Mouse (Mus musculus) CD4-positive naive resting alpha-beta T cell, adult 76 days (primary cell): ENCODE measurements around the gene Pdlim3. TPM values are rescaled to one million over a fixed set of nuclear protein-coding genes. Genes with fewer than 3 reads are reported as not detected.

ENCODE experiments used
- total RNA-seq: library from RNA; stranded (reverse); gene quantifications from one replicate; pipeline ENCODE4 v1.2.4, GENCODE M21; 2023

Pdlim3 gene
- total RNA-seq: not detected

DNA sequence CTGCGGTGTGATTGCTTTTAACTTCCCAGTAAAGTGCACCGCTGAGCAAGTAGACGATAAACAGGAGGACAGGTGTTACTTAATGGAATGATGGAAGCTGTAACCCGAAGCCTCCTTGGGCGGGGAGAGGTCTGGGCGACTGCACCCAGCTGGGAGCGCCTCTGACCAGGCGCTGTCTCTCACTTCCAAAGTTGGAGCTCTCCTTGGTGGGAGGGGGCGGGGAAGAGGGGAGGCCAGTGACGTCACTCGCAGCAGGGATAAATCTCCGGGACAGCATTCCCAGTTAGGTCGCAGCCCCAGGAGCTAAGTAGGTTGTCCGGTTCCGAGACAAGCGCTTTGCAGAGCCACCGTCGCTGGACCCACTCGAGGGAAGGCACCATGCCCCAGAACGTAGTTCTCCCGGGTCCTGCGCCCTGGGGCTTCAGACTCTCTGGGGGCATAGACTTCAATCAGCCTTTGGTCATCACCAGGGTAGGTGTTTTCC lies at the start of gene Pdlim3:
Gene Pdlim3 (plus strand): TSS at position 260 of the 484 bp plus-strand sequence.

DNA sequence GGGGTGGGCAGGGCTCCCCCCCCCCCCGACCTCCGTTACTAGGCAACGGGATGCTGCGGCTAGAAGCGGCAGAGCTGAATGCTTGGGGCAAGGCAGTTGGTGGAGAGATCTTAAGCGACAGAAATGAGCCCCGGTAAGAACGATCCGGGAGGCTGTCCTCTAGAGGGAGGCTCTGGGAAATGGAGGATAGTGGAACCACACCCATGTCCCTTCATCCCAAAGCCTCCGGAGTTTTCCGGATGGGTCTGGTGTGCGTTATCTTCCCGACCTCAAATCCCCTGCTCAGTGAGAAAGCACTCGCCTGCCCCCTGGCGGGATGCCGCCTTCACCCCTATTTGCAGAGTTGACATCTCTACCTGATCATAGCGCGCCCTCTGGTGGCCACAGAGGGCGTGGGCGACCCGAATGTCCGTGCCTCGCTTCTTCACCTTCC lies 49.3 kb downstream of the Pdlim3 start, which contains the start of gene Ccdc110:
Gene Ccdc110 (plus strand): TSS at position 38 of the 433 bp plus-strand sequence.

Other genes with a start within 250 kb of the Pdlim3 start
- gene Ccdc110, start 49.2 kb downstream of the Pdlim3 start, total RNA-seq: not detected
- 0.67 TPM for gene 1700029J07Rik, start 89.8 kb downstream of the Pdlim3 start, total RNA-seq
- 11.4 TPM for gene Ufsp2, start 90.1 kb downstream of the Pdlim3 start, total RNA-seq
- gene Lrp2bp, start 113.8 kb downstream of the Pdlim3 start, total RNA-seq: not detected
- 3.8 TPM for gene Ankrd37, start 120.2 kb downstream of the Pdlim3 start, total RNA-seq